Mouse (Mus musculus): ENCODE data around the gene Col13a1.

Gene Col13a1

DNA sequence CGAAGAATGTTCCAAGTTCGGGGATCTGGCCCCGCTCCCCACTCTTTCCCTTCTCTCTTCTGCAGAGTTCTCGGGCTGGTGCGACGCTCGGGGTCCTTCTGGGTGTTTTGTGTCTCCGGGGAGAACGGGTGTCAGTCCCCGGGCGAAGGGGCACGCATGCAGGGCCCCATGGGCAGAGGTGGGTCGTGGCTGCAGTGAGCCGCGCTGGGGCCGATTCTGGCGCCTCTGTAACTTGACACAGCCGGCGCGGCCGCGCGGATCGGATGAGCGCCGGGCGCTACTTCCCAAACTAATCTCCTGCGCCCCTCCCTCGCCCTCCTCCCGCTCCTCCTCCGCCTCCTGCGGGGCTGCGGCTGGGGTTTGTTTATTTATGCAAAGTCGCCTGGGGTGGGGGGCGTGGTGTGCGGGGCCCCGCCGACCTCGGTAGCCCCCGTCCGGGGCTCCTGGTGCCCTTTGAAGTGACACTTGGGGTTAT, at the start of gene Col13a1:
Gene Col13a1 (minus strand): TSS at position 243 of the 475 bp plus-strand sequence.
- DNase-seq (ENCODE audit: low spot score in 2 of 2): no peak

DNA sequence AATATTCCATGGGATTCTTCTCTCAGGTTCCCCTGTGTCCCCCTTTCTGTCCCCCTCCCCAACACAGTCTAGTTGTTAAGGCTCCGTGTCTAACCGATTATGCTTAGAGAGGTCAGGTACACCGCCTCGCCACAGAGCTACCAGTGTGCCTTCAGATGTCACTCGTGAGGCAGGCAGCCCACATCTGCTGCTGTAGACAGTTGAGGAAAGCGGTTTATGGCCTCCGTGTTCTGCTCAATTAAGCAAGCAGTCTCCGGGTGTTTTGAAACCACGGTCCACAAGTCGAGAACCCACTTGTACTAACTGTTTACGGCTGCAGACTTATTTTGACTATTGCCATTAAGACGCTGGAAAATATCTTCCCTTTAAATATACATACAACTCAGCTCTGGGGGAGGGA, 48.8 kb upstream of the Col13a1 start:
- DNase-seq (ENCODE audit: low spot score in 2 of 2): no peak

DNA sequence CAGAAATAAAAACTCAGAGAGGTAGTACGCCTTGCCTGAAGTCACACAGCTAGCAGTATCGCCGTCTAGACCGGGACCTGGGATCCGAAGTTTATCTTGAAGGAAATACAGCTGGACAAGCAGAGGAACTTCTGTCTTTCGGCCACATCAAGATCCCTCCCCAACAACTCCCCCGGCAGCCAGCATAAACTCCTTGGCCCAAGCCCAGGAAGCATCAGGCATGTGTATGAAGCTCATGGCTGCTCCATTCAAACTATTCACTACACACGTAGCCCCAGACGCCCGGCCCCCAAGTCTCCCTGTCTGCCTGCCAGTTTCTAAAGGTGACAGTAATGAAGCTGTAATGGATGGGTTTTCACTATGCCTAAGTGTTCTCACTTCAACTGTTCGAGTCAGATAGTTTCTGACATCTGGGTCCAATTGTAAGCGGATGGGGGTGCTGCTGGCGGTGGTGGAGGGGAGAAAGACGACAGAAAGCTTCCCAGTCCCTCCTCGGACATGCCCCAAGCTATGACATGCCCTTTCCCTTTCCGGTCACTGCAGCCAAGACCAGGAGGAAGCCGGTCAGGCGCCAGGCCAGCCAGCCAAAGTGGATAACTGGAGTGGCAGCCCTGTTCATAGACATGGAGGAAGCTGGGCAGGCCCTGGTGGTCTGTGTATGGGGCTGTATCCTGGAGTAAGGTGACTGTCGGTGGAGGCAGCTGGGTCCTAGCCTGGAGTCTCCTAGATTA, 45.1 kb upstream of the Col13a1 start:
- no peak for DNase-seq (ENCODE audit: low spot score in 2 of 2)

DNA sequence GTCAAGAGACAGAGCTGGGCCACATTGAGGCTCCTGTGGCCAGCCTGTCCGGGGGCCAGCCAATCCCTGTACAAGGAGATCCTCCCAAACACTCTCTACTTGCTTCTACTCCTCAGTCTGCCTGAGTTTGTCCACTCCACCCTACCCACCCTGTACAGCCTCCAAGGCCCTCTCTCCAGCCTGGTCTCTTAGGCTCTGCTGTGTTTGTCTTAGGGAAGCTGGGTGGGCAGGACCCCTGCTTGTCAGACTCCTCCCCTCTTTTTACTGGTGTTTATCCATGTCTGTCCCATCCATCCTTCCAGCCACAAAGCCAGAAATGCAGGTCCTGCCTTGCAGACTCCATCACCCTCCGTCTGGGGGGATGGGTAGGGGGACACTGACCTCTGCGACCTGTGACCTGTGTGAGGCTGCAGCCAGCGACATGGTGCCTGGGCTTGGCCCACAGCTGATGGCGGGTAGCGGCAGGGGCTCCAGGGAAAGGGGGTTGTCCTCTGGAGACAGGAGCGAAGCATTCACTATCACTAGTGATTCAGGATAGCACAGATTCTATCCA, 41.2 kb upstream of the Col13a1 start:
- DNase-seq (ENCODE audit: low spot score in 2 of 2): no peak

DNA sequence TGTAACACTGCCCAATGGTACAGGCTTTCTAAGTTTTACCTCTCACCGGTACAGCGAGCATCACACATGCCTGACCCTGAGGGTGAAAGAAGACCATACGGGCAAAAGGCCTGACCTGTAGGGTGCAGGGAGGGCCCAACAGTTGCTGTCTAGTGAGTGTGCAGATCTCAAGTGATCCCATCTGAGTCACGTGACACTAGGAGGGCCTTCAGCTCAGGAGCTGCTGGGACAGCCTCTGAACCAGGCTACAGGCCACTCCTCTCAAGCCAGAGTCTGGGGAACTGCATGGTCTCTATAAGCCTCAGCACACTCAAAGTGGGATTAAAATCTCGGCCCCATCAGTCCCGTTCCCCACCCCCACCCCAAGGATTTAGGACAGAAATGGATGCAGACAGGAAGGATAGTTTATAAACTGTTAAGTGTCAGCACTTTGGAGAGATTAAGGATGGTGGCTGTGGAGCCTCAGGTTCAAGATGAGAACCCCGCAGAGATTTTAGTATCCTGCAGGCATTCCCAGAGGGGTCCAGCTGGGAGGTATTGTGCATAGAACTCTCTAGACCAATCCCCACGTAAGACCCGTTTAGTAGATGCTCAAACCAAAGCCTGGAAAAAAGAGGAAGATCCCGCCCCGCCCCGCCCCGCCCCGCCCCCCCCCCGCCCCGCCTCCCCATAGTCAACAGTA, 40.6 kb upstream of the Col13a1 start:
- no peak for DNase-seq (ENCODE audit: low spot score in 2 of 2)

DNA sequence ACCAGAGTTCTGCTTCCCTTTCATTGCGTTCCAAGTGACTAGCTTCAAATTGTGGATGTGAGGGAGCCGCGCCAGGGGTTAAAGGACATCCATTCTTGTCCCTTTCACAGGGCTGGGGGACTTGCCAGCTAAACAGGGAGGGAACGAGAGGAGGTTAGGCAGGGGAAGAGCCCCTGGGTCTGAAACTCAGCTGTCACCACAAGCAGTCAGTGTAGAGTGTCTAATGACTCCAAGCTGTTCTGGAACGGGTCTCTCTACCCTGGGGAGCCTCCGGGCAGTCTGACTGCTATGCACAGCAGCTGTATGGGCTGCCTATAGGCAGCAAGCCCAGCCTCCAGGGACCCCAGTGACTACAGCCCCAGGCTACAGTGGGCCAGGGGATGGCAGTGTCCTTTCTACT, 38.0 kb upstream of the Col13a1 start:
- peak in 1 of 2 experiments; percentile 7 for DNase-seq (ENCODE audit: low spot score in 2 of 2)

DNA sequence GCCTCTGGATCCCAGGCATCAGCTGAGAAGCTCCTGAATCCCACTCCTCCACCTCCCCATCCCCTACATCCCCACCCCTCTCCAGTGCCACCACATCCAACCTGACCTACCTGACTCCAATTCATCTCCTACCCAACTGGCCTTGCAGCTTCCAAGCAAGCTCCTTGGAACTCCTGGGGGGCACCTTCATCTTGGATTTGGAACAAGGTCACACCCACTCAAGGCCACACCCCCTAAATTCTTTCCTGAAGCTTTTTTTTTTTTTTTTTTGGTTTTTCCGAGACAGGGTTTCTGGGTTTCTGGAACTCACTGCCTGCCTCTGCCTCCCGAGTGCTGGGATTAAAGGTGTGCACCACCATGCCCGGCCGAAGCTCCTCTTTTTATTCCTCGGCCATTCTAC, 34.3 kb upstream of the Col13a1 start:
- DNase-seq (ENCODE audit: low spot score in 2 of 2): no peak

DNA sequence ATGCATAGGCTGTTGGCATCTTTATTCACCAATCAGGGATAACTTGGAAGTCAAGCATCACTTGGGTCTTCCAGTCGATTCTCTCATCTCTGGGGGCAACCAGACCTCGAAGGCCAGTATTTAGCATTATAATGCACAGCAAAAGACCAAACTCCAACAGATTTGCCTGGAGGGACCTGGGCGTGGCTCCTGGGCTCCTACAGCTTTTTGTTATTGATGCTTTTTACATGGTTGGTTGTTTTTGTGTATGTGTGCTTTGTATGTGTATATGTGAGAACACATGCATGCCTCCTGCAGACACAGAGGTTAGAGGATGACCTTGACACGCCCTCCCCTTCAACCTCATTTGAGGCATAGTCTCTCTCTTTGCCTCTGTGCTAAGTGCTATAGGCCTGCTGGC, 33.5 kb upstream of the Col13a1 start:
- DNase-seq (ENCODE audit: low spot score in 2 of 2): no peak

DNA sequence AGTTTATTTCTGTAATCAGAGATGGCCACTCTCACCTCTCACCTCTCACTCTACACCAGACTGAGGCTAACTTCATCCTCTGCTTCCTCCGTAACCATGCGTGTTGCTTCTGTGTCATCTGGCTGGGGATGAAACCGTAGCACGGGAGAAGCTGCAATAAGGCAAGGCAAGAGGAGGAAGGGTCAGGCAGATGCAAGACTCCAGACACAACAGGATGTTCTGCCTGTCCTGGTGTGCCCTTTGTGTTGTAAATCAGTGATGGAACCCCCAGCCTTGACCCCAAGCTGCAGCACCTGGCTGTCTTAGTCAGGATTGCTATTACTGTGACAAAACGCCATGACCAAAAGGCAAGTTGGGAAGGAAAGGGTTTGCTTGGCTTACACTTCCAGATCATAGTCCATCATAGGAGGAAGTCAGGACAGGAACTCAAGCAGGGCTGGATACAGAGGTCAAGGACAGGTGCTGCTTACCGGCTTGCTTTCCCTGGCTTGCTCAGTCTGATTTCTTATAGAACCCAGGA, 31.1 kb upstream of the Col13a1 start:
- DNase-seq (ENCODE audit: low spot score in 2 of 2): no peak

DNA sequence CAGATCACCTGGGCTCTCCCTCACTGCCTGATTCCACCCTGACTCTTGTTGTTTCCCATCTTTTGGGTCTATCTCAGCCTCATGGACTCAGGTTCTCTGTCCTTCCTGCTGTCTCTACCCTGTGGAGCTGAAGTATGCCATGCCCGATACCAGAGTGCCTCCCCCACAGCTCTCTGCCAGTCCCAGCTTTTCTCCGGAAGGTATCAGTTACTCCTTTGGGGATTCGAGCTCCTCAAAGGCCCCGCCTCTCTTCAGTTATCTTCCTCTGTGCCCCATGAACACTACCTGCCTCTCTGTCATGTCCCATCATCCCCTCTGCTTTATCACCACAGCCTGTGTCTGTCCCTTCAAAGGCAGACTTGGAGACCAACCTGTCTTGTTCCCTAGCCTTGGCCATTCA, 29.1 kb upstream of the Col13a1 start:
- DNase-seq (ENCODE audit: low spot score in 2 of 2): no peak

DNA sequence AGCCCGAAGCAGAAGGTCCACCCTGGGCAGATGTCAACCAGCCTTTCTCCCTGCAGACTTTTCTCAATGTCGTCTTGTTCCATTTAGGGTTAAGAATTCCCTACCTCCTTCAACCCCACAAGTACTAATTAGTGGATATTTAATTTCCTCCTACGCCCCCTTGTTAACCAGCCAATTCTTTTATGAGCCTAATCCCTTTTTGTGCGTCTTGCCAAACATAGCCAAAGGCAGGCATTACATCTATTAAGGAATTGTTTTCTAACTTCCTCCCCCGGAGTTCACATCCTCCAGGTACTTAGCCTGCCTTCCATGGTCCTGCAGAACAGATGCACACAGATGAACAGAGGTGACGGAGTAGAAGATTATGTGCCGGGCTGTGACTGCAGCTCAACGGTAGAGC, 27.5 kb upstream of the Col13a1 start:
- DNase-seq (ENCODE audit: low spot score in 2 of 2): no peak

DNA sequence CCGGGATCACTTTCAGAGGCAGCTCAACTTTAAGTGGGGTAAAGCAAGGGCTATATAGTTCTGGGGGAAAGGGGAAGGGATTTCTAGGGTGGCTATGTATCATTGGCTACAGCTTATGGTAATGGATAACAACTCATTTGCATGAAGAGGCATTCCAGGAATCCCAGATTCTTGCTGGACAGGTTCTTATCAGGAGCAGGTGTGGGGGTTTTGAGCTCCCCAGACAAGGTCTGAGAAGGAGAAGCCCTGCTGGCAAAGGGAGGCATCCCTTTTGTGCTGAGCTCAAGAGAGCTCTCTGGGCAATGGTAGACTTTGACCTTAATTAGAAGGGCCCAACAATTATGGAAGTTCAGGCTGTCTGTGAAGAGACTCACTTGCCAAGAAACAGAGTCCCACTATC, 21.3 kb upstream of the Col13a1 start:
- no peak for DNase-seq (ENCODE audit: low spot score in 2 of 2)

DNA sequence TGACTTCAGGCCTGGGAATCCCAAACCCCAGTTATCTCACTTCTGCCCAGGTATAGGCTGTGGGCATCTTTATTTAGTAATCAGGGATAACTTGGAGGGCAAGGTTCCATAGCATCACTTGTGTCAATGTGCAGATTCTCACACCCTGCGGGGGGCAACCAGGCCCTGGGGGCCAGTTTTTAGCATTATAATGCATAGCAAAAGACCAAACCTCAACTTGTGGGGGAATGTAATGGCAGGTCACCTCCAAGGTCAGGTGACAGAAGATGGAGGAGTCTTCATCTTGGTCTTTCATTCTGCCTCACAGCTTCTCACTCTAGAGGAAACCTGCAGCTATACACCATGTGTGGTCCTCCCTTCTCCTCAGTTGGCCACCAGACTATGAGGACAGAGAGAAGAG, 20.9 kb upstream of the Col13a1 start:
- no peak for DNase-seq (ENCODE audit: low spot score in 2 of 2)

DNA sequence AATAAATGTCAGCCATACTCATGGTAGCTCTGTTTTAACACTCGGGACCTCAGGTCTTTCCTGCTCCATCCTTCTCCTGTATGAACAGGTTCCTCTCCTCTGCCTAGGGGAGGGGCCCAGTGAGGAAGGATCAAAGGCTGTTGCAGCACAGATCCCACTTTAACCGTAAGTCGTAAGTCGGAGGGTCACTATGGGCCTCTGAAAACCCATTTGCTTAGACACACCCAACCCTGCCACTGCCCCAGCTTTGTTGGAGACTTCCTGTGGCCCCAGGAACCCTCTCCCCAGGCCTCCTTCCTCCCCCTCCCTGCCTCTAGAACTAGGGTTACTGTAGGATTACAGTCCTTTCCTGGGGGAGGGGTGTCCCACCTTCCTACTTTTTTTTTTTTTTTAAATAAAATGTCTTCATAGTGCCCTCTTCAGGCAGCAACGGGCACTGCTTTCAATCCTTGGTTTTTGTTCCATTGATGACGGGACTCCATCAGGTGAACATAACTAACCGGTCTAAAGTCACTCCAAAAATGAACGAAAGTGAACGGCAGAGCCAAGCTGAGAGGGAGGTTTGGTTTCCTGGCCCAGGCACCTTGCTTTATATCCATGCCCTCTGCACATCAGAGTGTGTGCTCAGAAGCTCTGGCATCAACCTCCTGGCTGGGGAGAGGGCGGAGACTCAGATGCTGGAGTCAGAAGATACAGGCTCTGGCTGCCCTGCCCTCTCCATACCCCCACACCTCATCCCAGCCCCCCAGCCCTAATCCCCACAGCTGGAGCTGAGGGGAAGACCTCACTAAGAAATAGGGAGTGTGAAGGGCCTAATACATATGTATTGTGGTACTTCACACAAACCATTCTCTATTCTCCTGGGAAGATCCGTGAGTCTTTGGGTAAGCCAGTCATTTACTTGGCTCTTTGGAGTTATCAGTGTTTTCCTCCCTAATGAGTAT, 12.8 kb upstream of the Col13a1 start:
- DNase-seq (ENCODE audit: low spot score in 2 of 2): no peak

DNA sequence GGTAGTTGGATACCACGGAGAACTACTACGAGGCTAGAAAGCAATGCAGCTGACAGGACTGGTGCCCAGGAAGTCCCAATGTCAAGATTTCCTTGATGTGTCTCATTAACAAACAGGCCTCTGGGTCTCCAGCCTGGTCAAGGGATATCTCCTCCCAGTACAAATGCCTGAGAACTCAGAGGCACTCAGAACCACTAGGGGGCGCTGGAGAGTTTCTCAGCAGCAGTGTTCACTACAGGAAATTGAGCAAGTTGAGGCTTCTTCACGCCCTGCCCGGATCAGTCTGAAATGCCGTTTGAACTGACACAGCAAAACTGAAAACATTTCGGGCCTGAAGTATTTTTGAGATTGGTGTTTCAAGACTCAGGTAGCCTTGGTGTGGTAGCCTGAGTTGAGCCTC, 1.5 kb upstream of the Col13a1 start:
- DNase-seq (ENCODE audit: low spot score in 2 of 2): peak; percentile 61 to 86

DNA sequence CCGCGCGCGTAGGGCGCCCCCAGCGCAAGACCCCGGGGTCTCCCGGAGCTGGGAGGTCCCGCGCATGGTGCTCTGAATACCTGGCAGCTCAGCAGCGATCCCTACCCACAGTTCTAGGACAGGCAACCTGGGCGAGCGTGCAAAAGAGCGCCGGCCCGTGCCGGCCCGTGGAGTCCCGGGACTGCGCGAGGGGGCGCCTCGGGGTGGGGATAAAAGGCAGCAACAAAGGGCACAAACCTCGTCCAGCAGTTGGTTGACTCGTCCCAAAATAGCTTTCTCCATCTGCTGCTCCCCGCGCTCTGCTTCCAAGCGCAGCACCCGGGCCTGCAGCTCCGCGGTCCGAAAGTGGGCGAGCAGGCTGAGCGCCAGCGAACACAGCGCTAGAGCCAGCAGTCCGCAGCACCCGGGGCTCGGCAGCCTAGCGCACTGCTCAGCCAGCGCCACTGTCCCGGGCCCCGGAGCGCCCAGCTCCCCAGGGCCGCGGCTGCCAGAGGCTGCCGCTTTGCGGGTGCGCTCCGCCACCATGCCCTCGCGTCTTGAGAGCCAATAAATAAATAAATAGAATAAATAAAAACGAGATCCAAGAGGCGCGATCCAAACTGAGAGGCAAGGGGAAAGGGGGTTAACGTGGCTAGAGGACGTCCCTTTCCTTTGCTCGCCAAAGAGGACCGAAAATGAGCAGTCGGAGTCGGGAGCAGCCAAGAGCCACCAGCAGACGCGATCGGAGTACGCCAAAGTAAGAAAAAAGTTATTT, 619 bp downstream of the Col13a1 start:
- DNase-seq (ENCODE audit: low spot score in 2 of 2): peak in 1 of 2 experiments; percentile 23

DNA sequence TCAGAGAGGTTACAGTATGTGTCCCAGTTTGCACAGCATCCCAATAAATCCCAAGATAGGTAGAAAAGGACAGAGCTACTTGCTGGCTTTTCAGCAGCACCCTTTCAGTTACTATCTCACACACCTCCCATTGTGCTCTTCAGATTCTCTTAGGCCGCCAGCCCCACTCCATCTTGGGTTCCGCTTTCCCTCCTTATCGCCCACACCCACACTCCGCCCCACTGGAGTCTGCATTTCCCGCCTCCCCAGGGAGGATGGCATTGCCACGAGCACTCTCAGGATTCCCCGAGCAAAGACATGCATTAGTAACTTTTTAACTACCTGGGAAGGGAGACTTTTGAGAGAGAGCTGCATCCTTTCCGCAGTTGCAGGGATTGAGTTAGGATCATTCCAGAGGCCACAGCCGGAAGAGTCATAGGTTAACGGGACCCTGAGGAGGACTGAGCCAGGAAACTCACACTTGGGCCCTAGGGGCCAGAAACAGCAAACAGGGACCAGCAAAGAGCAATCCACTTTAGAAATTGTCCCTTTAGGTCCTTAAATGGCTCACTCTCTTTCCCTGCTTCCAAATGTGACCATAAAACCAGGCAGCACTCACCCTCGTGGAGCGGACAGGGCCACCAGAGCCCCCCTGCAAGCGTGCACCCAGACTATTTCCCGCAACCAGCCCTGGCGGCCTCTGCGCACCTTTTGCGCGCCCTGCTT, 1.4 kb downstream of the Col13a1 start:
- DNase-seq (ENCODE audit: low spot score in 2 of 2): no peak

DNA sequence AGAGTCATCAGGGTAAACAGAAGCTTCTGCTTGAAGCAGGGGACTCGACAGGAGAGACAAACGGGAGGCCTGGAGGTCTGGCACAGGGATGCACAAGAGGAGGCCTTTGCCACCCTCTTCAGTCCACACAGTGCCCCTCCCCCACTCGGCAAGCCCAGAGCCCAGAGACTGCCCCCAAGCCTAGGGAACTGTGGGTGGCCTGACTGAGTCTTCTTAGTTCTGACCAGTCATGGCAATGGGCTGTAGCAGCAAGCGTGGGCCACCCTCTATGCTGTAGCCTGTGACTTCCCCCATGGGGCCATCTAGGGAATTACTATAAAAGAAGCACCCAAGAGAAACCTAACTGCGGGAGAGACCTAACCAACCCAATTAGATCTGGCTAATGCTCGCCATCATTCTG, 1.9 kb downstream of the Col13a1 start:
- peak in 1 of 2 experiments; percentile 20 for DNase-seq (ENCODE audit: low spot score in 2 of 2)

DNA sequence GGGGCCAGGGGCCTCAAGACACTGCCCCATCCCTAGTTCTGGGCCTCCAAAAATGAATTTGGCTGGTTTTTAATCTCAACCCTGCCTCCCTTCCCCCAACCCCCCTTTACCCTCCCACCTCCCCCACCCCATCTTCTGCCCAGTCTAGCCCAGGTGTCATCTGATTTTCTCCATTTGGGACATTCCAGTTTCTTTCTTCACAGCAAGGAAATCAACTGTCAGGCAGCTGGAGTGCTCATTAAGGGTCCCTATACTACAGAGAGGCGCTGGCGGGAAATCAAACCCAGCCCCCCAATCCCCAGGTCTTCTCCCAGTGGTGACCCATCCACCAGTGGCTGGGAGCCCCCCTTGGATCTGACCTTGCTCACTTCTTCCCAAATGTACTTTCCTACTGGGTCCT, 4.3 kb downstream of the Col13a1 start:
- DNase-seq (ENCODE audit: low spot score in 2 of 2): no peak

DNA sequence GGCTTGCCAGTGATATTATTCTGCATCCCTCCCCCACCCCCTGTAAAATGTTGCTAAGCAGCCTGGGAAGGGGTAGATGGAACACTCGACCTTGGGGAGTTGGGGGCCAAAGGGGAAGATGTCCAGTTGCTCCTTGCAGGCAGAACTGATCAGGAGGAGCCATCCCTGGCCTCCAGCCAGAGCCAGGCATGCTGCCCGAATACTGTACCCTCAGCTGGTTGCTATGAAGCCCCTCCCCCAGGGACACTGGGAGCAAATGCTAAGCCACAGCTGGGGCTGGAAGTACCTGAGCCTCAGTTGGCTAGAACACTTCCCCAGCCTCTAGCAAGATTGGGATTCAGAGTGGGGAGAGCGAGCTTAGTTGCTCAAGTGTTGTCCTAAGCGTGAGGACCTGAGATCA, 6.9 kb downstream of the Col13a1 start:
- no peak for DNase-seq (ENCODE audit: low spot score in 2 of 2)

Data from frontal cortex, postnatal 10 days (tissue).